Mouse (Mus musculus): ENCODE measurements around the gene Arhgap24. TPM values are rescaled to one million over a fixed set of nuclear protein-coding genes. Genes with fewer than 3 reads are reported as not detected.

Gene Arhgap24
- polyA plus RNA-seq, 1 experiment from 2014 or later: 13.0 TPM

DNA sequence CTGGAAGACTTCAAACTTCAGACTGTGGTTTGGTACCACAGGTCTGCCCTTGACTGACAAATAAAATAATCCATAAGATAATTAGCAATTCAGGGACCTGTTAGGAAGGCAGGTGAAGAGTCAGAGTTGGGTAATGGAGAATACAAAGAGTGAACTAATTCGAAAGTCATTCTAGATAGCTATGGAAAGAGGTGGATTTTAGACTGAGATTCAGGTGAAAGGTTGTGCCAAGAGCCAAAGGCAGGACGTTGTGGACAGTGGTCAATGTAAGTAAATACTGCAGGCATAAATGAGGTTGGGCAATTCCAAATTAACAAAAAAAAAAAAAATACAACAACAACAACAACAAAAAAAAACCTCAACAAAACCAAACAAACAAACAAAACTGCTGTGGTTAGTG lies 67.2 kb downstream of the Arhgap24 start:
- H3K9me3 ChIP-seq (ENCODE audit: control insufficient read depth, low read length): no peaks in the 10 kb centered on the region
- H3K27ac ChIP-seq (replicated peaks; ENCODE audit: low read depth, low read length): no peak overlapping the region
- H3K4me3 ChIP-seq (ENCODE audit: low read depth, low read length): no peak overlapping the region
- no peak overlapping the region for H3K9ac ChIP-seq (ENCODE audit: low read length)
- peaks cover 9% of the 10 kb centered on the region; the same call in 1 of the 2 replicates for H3K4me1 ChIP-seq (ENCODE audit: control insufficient read depth, insufficient read depth, low read length)
- H3K27me3 ChIP-seq (ENCODE audit: control insufficient read depth, insufficient read depth, low read length): no peaks in the 10 kb centered on the region
- DNase-seq (ENCODE audit: low spot score) (no peak), ATAC-seq (ENCODE audit: insufficient number of reproducible peaks, low FRiP score, low TSS enrichment, low read depth) (no peak)
- no peaks in the 10 kb centered on the region for H3K36me3 ChIP-seq (ENCODE audit: control insufficient read depth, insufficient read depth, low read length)
- H3K4me2 ChIP-seq (ENCODE audit: low read depth, severe bottlenecking): no peak overlapping the region
- 79% methylated on average over 2 of the region's 2 CpGs for whole genome bisulfite sequencing

DNA sequence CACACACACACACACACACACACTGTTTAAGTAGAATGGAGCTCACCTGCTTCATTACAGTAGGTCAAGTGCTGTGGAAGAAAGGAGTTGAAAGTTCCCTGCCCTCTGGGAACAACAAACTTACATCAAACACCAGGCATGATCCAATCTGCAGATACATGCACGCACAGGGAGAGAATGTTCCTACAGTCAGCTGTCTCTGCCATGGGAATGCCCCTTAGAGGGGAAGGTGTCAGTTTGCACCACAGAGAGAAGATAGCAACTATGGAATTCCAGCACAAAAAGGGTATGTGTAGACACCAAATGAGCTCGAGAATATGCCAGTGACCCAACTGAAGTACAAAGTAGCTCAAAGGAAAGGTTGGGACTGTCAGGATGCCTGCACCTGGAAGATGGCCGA lies 69.0 kb downstream of the Arhgap24 start:
- no peak for ATAC-seq (ENCODE audit: insufficient number of reproducible peaks, low FRiP score, low TSS enrichment, low read depth)
- no peak for DNase-seq (ENCODE audit: low spot score)
- no peak overlapping the region for H3K4me3 ChIP-seq (ENCODE audit: low read depth, low read length)
- no peak overlapping the region for H3K27ac ChIP-seq (replicated peaks; ENCODE audit: low read depth, low read length)
- no peak overlapping the region for H3K4me2 ChIP-seq (ENCODE audit: low read depth, severe bottlenecking)
- H3K36me3 ChIP-seq (ENCODE audit: control insufficient read depth, insufficient read depth, low read length): no peaks in the 10 kb centered on the region
- 51% methylated on average over 3 of the region's 3 CpGs for WGBS
- no peaks in the 10 kb centered on the region for H3K9me3 ChIP-seq (ENCODE audit: control insufficient read depth, low read length)
- peaks cover 9% of the 10 kb centered on the region; the same call in 1 of the 2 replicates for H3K4me1 ChIP-seq (ENCODE audit: control insufficient read depth, insufficient read depth, low read length)
- H3K9ac ChIP-seq (ENCODE audit: low read length): no peak overlapping the region
- H3K27me3 ChIP-seq (ENCODE audit: control insufficient read depth, insufficient read depth, low read length): no peaks in the 10 kb centered on the region

DNA sequence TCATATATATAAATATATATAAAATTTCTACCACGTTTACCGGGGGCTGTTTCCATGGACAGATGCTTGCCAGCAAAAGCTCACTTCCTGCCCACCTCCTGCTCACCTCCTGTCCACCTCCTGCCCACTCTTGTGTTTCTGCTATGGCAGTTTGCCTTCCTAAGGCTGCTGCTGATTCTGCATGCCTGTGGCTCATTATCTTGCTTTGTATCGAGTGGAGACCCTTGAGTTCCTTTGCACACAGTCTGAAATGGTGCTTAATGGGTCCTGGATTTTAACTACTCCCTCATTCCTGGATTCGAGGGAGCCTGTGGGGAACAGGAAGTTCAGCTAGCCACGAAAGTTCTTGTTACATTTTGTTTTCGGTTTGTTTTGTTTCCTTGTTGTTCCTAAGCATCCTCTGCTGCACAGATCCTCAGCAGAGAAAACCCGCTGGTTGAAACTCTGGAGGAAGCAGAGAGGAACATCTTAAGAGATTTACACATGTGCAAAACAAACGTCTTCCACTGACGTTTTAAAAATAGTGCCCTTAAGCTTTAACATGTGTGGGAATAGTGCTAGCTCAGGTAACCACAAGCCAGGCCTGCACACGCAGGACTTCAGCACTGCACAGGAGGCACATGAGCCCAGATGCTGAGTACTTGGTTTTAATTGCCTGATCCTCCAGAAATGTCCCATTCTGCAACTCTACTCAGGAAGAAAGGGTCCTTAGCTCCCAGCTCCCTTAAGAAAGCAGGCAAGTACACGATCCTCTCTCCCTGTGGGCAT lies 69.9 kb downstream of the Arhgap24 start:
- Histone ChIP-seq H3K9me3 (ENCODE audit: control insufficient read depth, low read length) (no peaks in the 10 kb centered on the region), H3K9ac (ENCODE audit: low read length) (no peak overlapping the region), H3K27ac (replicated peaks; ENCODE audit: low read depth, low read length) (peak overlapping the region; percentile 76), H3K27me3 (ENCODE audit: control insufficient read depth, insufficient read depth, low read length) (no peaks in the 10 kb centered on the region), H3K4me1 (ENCODE audit: control insufficient read depth, insufficient read depth, low read length) (peaks cover 9% of the 10 kb centered on the region; the same call in 1 of the 2 replicates), H3K4me3 (ENCODE audit: low read depth, low read length) (no peak overlapping the region), H3K36me3 (ENCODE audit: control insufficient read depth, insufficient read depth, low read length) (no peaks in the 10 kb centered on the region), H3K4me2 (ENCODE audit: low read depth, severe bottlenecking) (no peak overlapping the region)
- DNase-seq (ENCODE audit: low spot score) (peak; percentile 50), ATAC-seq (ENCODE audit: insufficient number of reproducible peaks, low FRiP score, low TSS enrichment, low read depth) (peak; percentile 75; the same call in 1 of the 2 replicates)
- WGBS: 24% methylated on average over 11 of the region's 11 CpGs

DNA sequence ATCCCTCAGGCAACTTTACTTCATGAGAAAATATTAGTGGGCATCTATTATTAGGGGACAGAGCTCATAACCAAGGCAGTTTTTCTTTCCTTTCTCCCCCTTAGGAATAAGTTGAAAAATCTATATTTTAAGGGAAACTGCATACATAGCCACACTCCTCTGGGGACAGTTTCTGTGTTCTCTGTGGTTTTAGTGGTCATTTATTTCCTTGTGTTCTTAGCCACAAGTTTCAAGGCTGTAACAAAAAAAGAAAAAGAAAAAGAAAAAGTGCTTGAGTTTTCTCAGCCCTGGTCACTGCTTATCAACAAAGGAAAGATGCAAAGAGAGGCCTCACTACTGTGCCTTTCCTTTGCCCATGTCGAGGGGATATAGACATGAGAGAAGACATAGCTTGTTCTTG lies 71.3 kb downstream of the Arhgap24 start:
- H3K4me3 ChIP-seq (ENCODE audit: low read depth, low read length): no peak overlapping the region
- no peaks in the 10 kb centered on the region for H3K27me3 ChIP-seq (ENCODE audit: control insufficient read depth, insufficient read depth, low read length)
- H3K27ac ChIP-seq (replicated peaks; ENCODE audit: low read depth, low read length): no peak overlapping the region
- no peak overlapping the region for H3K4me2 ChIP-seq (ENCODE audit: low read depth, severe bottlenecking)
- ATAC-seq (ENCODE audit: insufficient number of reproducible peaks, low FRiP score, low TSS enrichment, low read depth): no peak
- no peaks in the 10 kb centered on the region for H3K36me3 ChIP-seq (ENCODE audit: control insufficient read depth, insufficient read depth, low read length)
- no peak for DNase-seq (ENCODE audit: low spot score)
- H3K4me1 ChIP-seq (ENCODE audit: control insufficient read depth, insufficient read depth, low read length): peaks cover 9% of the 10 kb centered on the region; the same call in 1 of the 2 replicates
- no peak overlapping the region for H3K9ac ChIP-seq (ENCODE audit: low read length)
- no peaks in the 10 kb centered on the region for H3K9me3 ChIP-seq (ENCODE audit: control insufficient read depth, low read length)
- 83% methylated on average over 1 of the region's 1 CpGs for WGBS

DNA sequence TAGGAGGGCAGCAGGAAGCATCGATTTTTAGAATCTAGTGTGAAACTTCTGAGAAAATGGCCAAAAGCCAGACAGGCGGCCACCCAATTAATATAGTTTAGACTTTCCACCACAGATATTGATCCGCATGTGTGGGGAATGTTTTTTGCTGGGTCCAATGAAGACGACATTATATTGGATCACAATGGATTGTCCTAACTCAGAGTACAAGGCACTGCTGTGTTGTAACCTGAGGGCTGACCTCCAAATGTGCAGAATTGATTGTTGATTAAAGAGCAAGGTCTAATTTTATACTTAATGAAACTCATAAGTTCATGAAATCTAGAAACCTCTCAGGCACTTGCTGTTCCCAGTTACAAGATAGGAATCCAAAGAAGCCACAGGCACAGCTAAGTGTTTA lies 74.8 kb downstream of the Arhgap24 start:
- no peak for DNase-seq (ENCODE audit: low spot score)
- WGBS: 94% methylated on average over 4 of the region's 4 CpGs
- H3K9me3 ChIP-seq (ENCODE audit: control insufficient read depth, low read length): no peaks in the 10 kb centered on the region
- H3K4me2 ChIP-seq (ENCODE audit: low read depth, severe bottlenecking): no peak overlapping the region
- H3K9ac ChIP-seq (ENCODE audit: low read length): no peak overlapping the region
- no peak for ATAC-seq (ENCODE audit: insufficient number of reproducible peaks, low FRiP score, low TSS enrichment, low read depth)
- no peak overlapping the region for H3K27ac ChIP-seq (replicated peaks; ENCODE audit: low read depth, low read length)
- no peak overlapping the region for H3K4me3 ChIP-seq (ENCODE audit: low read depth, low read length)
- peaks cover 5% of the 10 kb centered on the region; the same call in 1 of the 2 replicates for H3K4me1 ChIP-seq (ENCODE audit: control insufficient read depth, insufficient read depth, low read length)
- H3K27me3 ChIP-seq (ENCODE audit: control insufficient read depth, insufficient read depth, low read length): no peaks in the 10 kb centered on the region
- no peaks in the 10 kb centered on the region for H3K36me3 ChIP-seq (ENCODE audit: control insufficient read depth, insufficient read depth, low read length)

DNA sequence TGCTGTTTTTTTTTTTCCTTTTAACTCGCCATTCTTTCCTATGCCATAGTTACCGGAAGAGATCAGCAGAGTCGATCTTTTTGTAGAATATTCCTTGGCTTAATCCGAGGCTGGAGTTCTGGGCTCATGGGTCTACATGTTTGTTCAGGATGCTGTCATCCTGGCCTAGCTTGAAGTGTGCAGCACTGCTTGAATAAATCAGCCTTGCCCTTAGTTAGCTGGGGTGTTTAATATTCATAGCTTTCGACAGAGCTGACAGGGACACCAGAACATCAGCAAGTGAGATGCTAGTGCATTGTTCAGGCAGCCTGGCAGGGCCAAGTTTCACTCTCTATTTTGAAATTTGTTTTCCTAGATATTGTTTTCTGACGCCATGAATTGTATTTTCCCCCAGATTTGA lies 79.1 kb downstream of the Arhgap24 start:
- WGBS: 86% methylated on average over 6 of the region's 6 CpGs
- DNase-seq (ENCODE audit: low spot score): no peak
- no peak overlapping the region for H3K27ac ChIP-seq (replicated peaks; ENCODE audit: low read depth, low read length)
- H3K36me3 ChIP-seq (ENCODE audit: control insufficient read depth, insufficient read depth, low read length): no peaks in the 10 kb centered on the region
- no peaks in the 10 kb centered on the region for H3K9me3 ChIP-seq (ENCODE audit: control insufficient read depth, low read length)
- H3K4me1 ChIP-seq (ENCODE audit: control insufficient read depth, insufficient read depth, low read length): no peaks in the 10 kb centered on the region
- H3K4me2 ChIP-seq (ENCODE audit: low read depth, severe bottlenecking): no peak overlapping the region
- H3K9ac ChIP-seq (ENCODE audit: low read length): no peak overlapping the region
- H3K4me3 ChIP-seq (ENCODE audit: low read depth, low read length): no peak overlapping the region
- ATAC-seq (ENCODE audit: insufficient number of reproducible peaks, low FRiP score, low TSS enrichment, low read depth): no peak
- H3K27me3 ChIP-seq (ENCODE audit: control insufficient read depth, insufficient read depth, low read length): no peaks in the 10 kb centered on the region

DNA sequence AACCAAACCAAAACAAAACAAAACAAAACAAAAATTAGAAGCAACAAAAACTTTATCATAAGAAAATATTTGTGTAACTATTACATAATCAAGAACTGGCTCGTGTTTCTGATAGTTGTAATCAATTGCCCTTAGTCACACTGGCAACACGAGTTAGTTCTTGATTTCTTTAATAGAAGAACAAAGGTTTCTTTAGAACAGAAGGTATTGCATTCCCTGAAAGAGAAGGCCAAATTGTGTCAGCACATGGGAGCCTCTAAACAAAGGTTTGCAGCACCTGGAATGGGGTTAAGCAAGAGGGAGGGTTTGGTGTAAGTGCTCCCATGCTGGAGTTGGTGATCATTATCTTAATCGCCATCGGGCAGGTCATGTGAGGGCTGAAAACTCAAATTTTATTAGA lies 82.8 kb downstream of the Arhgap24 start:
- no peaks in the 10 kb centered on the region for H3K4me1 ChIP-seq (ENCODE audit: control insufficient read depth, insufficient read depth, low read length)
- no peaks in the 10 kb centered on the region for H3K9me3 ChIP-seq (ENCODE audit: control insufficient read depth, low read length)
- H3K9ac ChIP-seq (ENCODE audit: low read length): no peak overlapping the region
- no peak overlapping the region for H3K4me2 ChIP-seq (ENCODE audit: low read depth, severe bottlenecking)
- no peak overlapping the region for H3K27ac ChIP-seq (replicated peaks; ENCODE audit: low read depth, low read length)
- H3K36me3 ChIP-seq (ENCODE audit: control insufficient read depth, insufficient read depth, low read length): no peaks in the 10 kb centered on the region
- H3K27me3 ChIP-seq (ENCODE audit: control insufficient read depth, insufficient read depth, low read length): no peaks in the 10 kb centered on the region
- DNase-seq (ENCODE audit: low spot score): no peak
- 76% methylated on average over 4 of the region's 4 CpGs for WGBS
- no peak for ATAC-seq (ENCODE audit: insufficient number of reproducible peaks, low FRiP score, low TSS enrichment, low read depth)
- no peak overlapping the region for H3K4me3 ChIP-seq (ENCODE audit: low read depth, low read length)

DNA sequence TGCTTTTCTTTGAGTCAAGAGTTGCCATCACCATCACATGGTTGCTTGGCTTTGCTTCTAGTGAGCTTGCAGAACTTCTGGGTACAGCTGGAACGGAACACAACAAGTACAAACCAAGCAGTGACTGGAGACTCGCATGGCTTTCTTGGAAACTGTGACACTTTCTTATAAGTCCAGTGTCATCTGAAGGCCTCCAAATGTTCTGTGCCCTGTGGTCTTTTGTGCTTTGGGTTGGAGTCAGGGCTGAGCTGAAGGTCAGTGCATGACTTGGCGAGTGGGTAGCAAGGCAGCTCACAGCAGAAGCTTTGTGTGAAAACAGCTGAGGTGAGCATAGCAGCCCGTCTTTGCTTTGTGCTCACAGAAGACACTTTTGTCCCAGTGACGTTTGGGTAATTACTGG lies 87.6 kb downstream of the Arhgap24 start:
- no peaks in the 10 kb centered on the region for H3K27me3 ChIP-seq (ENCODE audit: control insufficient read depth, insufficient read depth, low read length)
- H3K4me3 ChIP-seq (ENCODE audit: low read depth, low read length): no peak overlapping the region
- no peak for DNase-seq (ENCODE audit: low spot score)
- no peak overlapping the region for H3K4me2 ChIP-seq (ENCODE audit: low read depth, severe bottlenecking)
- no peak for ATAC-seq (ENCODE audit: insufficient number of reproducible peaks, low FRiP score, low TSS enrichment, low read depth)
- no peaks in the 10 kb centered on the region for H3K9me3 ChIP-seq (ENCODE audit: control insufficient read depth, low read length)
- H3K4me1 ChIP-seq (ENCODE audit: control insufficient read depth, insufficient read depth, low read length): no peaks in the 10 kb centered on the region
- no peak overlapping the region for H3K9ac ChIP-seq (ENCODE audit: low read length)
- no peak overlapping the region for H3K27ac ChIP-seq (replicated peaks; ENCODE audit: low read depth, low read length)
- WGBS: 73% methylated on average over 5 of the region's 5 CpGs
- H3K36me3 ChIP-seq (ENCODE audit: control insufficient read depth, insufficient read depth, low read length): no peaks in the 10 kb centered on the region

DNA sequence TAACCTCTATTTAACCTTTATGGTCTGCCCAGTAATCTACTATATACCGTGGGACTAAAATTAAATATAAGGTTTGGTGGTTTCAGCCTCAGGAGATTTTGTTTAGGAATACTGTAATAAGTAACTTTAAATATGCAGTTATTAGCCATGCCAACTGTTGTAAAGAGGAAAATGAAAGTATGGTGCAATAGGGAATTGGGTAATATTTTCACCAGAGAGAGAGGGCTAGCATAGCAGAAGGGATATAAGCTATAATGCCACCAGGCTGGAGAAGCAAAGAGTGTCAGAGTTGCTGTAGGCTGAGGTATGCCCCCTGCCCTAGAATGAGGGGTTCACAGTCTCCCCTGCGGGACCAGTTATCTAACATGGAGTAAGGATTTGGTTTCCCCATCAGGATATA lies 90.3 kb downstream of the Arhgap24 start:
- Histone ChIP-seq H3K4me1 (ENCODE audit: control insufficient read depth, insufficient read depth, low read length) (no peaks in the 10 kb centered on the region), H3K4me2 (ENCODE audit: low read depth, severe bottlenecking) (no peak overlapping the region), H3K27ac (replicated peaks; ENCODE audit: low read depth, low read length) (no peak overlapping the region), H3K9me3 (ENCODE audit: control insufficient read depth, low read length) (no peaks in the 10 kb centered on the region), H3K9ac (ENCODE audit: low read length) (no peak overlapping the region), H3K4me3 (ENCODE audit: low read depth, low read length) (no peak overlapping the region), H3K27me3 (ENCODE audit: control insufficient read depth, insufficient read depth, low read length) (no peaks in the 10 kb centered on the region), H3K36me3 (ENCODE audit: control insufficient read depth, insufficient read depth, low read length) (no peaks in the 10 kb centered on the region)
- WGBS: 91% methylated on average over 2 of the region's 2 CpGs
- ATAC-seq (ENCODE audit: insufficient number of reproducible peaks, low FRiP score, low TSS enrichment, low read depth) (no peak), DNase-seq (ENCODE audit: low spot score) (no peak)
